Mouse (Mus musculus): ENCODE data around the gene Ofcc1. TPM values are rescaled to one million over a fixed set of nuclear protein-coding genes. Genes with fewer than 3 reads are reported as not detected.

Gene Ofcc1
- polyA plus RNA-seq (2012; rRNA removed), result not detected in 2 replicates

DNA sequence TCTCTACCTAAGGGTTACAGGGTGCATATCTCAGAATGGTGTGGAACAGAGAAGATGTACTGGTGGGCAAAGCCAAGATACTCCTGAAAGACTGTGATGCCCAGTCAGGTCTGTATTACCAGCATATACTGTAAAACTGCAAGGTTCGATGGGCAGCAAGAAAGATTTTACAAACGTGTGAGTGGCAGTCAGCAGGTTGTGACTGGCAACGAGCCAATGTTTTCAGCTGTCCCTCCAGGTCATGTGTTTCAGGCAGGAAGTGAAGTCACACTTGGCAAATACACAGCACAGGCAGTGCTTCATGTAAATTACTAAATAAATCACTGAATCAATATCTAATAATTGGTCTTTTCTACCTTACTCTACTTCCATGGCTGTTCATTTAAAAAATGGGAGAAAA is at the start of gene Ofcc1:
Gene Ofcc1, minus strand, starts transcription at position 163 of the 400 bp plus-strand sequence.
- 35% methylated on average over 3 of the region's 3 CpGs for WGBS
- no peak for DNase-seq (ENCODE audit: low read depth, low spot score)

DNA sequence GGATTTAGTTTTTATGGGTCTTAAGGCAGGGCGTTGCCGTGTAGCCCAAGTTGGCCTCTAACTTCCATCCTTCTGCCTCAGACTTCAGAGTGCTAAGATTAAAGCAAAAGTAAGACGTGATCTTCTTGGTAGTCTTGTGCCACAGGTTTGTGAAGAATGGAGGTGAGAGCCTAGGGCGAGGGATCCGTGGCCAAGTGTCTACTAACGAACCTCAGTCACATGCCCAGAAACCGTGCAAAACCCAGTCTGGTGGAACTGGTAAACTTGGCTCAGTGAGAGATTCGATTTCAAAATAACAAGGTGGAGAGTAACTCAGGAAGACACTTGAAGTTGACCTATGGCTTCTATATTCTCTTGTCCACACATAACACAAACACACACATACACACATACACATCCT is 28.9 kb upstream of the Ofcc1 start:
- no peak for DNase-seq (ENCODE audit: low read depth, low spot score)
- 87% methylated on average over 8 of the region's 8 CpGs for WGBS

DNA sequence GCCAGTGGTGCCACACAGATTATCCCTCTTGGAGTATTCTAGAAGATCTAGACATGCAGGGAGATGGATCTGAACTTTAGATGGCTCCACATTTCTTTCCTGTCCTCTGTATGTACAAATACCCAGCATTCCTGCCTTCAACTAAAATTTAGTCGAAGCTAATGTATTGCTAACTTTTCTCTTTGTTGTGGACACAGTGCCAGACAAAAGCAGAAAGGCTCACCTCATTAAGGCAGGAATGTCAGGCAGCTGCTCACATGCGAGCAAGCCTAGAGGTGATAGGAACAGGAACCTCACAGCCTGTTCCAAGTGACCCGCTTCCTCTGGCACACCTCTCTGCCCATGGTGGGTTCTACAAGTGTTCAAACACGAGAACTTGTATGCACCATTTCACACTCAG is 26.2 kb upstream of the Ofcc1 start:
- WGBS, result 58% methylated on average over 4 of the region's 4 CpGs
- DNase-seq (ENCODE audit: low read depth, low spot score), result no peak

DNA sequence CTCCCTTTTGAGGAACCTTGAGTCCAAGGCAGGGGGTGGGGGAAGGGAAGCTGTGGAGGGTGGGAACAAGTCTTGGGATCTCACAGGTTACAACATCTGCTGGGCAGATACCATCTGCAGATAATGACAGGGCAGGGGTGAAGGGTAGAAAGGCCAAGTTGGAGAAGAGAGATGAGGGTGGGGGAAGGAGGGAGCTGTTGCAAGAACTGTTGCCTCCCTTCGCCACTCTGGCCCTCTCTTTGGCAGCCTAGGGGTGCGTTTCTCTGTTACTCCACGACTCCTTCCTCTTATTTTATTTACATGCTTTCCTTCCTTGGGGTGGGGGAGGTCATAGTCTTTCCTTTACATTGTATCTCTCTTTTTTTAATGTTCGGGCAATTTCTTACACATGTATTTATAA is 23.7 kb upstream of the Ofcc1 start:
- no peak for DNase-seq (ENCODE audit: low read depth, low spot score)
- WGBS, result 71% methylated on average over 4 of the region's 4 CpGs

DNA sequence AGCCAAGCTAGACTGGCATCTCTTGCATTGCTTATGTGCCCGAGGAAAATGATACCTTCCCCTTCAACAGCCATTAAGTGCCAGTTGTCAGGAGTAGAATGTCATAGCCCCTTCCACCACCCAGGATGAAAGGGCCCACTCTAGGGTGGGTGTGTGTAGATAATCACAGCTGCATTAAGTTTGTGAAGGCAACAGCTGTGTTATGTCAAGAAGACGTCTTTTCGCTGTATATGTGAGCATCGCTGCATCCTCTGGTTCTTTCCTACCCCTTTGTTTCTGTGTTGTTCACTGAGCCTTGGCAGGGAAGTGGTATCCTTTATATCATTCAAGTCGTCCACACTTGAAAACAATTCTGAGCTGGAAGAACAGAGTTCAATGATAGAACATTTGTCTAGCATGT is 15.5 kb upstream of the Ofcc1 start:
- WGBS, result 72% methylated on average over 5 of the region's 5 CpGs

DNA sequence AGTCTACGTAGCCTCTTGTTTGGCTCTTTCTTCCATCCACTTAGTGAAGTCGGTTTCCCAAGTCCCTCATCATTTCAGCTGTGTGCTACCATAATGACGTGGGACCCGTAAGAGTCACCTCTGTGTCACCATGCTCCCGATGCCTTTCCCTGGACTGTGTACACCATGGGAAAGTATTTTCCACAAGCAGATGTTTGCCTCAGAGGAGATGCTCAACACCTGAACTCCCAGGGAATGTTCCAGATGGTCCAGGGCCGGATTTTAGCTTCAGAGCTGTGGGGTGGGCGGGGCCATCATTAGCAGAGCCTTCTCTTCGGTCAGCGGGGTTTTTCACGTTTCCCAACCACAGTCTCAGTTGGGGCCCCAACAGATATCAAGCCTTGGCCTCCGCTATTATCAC is 5.5 kb upstream of the Ofcc1 start:
- WGBS, result 81% methylated on average over 11 of the region's 11 CpGs
- no peak for DNase-seq (ENCODE audit: low read depth, low spot score)

More for the DNA sequence above, 15.5 kb upstream of the Ofcc1 start:
- DNase-seq (ENCODE audit: low read depth, low spot score), result no peak

DNA sequence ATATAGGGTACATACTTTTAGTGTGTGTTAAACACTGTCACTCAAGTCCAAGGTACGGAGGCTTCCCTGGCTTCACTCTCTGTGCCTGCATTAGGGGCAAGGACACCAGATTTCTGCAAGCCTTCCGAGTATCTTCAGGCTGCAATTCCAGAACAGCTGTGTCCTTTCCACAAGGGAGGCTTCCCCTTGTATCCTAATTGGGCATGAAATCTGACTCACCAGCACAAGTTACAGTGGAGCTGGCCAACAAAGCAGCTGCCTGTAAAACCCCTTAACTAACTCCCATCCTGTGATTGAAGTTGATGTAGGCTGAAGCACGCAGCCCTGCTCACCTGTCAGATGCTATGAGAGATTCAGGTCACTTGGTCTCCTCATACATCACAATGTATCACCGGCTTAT is 3.6 kb upstream of the Ofcc1 start:
- DNase-seq (ENCODE audit: low read depth, low spot score), result no peak
- WGBS, result 66% methylated on average over 4 of the region's 4 CpGs

DNA sequence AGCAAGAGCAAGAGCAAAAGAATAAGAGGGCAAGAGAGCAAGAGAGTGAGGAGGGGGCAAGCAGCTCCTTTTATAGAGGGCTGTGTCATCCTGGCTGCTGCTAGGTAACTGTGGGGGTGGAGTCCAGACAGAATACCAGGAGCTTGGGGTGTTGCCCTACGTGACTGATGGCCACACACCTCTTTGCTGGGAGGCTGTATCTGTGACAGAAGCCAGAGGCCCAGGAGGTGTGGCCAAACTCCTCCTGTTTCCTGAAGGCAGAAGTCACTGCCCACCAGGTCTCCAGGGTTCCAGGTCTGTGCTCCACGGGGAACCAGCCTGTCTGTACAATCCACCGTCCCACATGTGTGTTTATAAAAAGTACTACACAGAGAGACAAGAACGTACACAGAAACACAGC is 558 bp downstream of the Ofcc1 start:
- DNase-seq (ENCODE audit: low read depth, low spot score), result no peak
- 44% methylated on average over 4 of the region's 4 CpGs for WGBS

DNA sequence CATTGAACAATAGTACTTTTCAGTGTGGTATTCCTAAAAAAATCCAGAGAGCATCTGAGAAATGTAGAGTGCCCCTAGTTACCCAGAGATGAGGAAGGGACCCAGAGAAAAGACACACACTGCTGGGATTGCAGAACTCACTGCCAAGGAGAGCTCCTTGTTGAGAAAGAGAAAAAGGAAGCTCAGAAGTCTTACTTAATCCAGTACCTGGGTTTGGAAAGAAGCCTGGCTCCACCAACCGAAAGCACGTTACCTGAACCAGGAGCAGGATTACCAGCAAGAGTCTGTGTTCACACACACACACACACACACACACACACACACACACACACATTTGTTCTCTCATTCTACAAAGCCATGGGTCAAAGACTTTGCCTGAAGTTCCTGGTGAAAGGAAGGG is 14.2 kb downstream of the Ofcc1 start:
- no peak for DNase-seq (ENCODE audit: low read depth, low spot score)
- 91% methylated on average over 2 of the region's 2 CpGs for WGBS

DNA sequence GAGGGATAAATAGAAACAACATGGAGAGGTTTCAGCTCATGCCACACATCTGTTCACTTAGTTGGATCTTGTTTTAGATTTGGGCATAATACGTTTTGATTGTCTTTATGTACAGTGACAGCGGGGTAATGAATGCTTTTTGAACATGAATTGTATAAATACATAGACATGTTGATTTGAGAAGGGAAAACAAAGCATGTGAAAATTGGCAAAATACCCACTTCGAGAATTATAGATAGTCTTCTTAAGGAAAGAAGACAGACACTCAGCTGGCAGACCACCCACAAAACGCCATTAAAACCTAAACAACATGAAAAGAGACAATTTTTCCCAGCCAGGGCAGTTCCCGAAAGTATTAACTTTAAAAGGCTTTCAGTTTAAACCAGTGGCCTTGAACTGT is 37.9 kb downstream of the Ofcc1 start:
- WGBS, result 66% methylated on average over 5 of the region's 5 CpGs
- no peak for DNase-seq (ENCODE audit: low read depth, low spot score)

DNA sequence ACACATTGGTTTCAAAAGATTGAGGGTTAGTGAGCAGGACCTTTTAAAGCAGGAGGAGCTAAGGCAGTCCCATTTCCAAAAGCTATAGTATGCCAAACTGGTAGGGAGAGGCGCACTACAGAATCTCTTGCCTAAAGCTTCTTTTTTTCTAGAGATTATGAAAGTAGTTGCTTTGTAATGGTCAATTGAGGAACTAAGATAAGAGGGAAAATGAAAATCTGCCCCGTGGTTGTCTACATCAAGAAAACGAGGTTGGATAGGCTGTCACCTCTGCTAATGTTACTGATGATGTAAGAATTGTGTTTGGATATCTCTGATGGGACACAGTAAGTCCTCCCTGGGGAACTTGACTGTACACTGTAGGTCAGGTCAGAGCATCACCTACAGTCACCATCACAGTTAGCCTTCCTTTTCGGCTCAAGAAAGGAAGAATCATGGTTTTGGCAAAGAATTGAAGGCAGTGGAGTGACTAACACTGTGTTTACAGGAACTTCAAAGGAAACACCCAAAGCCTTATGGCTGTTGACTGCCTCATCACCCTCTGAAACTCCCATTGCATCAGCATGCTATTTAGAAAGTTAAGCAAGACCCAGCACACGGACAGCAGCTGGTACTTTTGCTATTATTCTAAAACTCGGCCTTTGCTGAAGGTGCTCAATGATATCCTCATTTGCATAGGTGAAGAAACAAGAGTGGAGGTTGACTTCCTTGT is 40.3 kb downstream of the Ofcc1 start:
- WGBS, result 66% methylated on average over 6 of the region's 6 CpGs
- DNase-seq (ENCODE audit: low read depth, low spot score), result no peak

DNA sequence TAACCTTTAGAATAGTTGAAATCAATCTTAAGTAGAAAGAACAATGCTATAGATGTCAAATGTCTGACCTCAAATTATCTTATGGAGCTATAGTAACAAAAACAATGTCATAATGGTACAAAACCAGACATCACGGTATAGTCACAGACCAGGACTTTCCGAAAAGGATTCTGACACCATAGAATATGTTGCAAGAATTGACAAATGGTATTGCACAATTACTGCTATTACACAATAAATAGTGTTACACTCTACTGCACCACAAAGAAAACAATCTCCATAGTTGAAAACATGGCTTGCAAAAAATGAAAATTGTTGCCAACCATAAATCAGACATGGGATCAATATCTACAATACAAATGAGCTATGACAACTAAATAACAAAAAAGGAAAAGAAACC is 43.5 kb downstream of the Ofcc1 start:
- DNase-seq (ENCODE audit: low read depth, low spot score), result no peak
- WGBS, result 88% methylated on average over 2 of the region's 2 CpGs

DNA sequence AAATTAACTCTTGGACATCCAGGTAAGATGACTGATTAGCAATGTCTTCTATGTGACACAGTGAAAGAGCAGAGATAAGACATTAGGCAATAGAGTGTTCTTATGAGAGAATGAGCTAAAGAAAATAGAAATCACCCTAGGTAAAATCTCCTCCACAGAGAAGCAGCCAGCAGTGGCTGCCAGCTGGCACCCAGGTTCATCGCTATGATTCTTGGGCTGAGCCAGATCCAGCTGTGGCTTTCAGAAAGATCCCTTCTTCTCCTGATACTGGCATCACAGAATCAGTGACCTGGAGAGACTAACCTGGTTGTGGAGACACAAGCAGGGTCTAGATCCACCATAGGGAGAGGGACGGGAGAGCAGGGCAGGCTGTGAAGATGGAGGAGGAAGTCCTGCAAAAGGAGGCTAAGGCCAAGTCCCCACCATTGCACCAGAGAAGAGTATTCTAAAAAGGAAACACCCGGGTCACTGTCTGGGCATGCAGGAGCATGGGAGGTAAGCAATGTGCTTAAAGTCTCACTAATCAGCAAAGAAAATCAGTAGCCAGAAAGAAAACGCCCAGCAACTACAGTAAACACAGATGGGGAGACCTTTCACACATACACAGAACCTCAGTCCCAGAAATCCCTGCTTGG is 46.0 kb downstream of the Ofcc1 start:
- no peak for DNase-seq (ENCODE audit: low read depth, low spot score)
- WGBS, result 71% methylated on average over 4 of the region's 4 CpGs

DNA sequence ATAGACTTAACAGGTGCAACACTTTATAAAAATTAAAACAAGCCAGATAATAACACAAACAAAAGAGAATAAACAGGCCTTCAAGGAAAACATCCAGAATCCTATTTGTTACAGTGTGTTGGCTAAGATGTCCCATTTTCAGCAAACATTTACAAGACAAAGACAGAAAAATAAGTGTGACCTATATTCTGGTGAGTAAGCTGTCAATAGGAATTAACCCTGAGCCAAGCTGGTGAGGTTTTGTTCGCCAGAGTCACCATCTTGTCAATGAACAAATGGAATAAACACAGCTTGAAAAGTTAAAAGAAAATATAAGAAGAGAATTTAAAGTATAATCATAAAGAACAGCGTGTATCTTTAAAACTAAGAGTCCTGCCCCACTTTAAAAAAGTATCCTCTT is 68.4 kb downstream of the Ofcc1 start:
- WGBS, result 70% methylated on average over 2 of the region's 2 CpGs
- DNase-seq (ENCODE audit: low read depth, low spot score), result no peak

DNA sequence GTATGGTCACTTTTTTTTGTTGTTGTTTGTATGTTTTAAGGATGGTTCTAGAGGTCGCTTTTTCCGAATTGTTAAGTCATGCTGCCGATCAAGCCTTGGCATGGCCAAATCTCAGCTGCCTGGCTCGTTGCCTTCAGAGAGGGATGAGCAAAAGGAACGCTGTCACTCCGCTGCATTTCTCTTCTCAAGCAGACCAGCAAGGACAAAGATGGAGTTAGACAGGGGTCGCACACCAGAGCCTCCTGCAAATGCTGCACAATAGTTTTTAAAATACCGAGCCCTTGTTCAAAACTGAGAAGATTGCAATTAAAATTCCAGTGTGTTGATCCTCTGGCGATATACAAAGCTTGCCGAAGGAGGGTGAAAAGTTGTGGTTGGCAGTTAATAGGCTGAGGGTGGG is 70.4 kb downstream of the Ofcc1 start:
- no peak for DNase-seq (ENCODE audit: low read depth, low spot score)
- 84% methylated on average over 10 of the region's 10 CpGs for WGBS

DNA sequence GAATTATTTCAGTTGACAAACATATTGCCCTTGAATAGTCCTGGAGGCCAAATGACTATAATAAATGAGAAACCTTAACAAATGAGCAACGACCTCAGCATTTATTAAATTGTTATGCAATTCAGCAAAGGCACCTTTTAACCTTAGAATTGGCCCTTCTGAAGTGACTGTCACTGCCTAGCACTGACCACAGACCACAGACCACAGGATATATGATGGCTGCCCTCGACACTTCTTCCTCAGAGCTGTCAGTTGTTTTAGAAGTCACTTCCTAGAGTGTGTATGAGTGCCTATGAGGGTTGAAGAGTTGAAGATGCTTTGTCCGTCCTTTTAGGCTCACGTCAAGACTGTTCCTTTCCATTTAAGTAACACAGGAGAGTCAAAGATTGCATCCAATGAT is 72.6 kb downstream of the Ofcc1 start:
- WGBS, result 69% methylated on average over 4 of the region's 4 CpGs
- no peak for DNase-seq (ENCODE audit: low read depth, low spot score)

DNA sequence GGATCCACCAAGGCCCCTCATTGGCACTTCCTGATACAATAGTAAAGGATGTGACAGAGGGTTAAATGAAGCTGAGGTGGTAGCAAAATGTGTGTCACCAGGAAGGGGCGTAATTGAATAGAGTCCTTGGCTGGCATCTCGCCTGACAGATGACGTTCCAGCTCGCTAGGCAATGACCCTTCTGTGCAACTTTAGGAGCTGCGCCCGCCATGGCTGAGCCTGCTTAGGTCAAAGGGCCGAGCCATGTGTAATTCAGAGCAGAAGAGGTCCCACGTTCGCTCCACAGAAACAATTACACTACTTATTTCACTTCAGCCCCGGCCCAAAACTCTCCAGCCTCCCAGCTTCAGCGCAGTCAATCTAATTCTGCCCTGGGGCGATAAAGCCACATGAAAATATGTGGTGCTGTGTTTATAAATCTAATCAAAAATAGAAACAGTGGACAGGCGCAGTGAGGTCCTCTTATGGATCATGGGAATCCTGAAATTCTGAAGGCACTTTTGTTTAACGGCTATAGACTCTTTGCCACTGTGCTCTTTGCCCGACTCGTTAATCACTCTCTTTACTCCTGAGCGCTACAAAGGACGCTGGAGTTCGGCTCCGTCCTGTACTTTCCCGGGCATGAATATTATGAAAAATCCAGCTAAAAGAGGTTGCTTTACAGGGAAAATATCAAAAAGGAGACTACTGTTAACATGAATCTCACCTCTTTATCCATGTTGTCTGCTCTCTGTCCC is 73.8 kb downstream of the Ofcc1 start:
- WGBS, result 77% methylated on average over 21 of the region's 21 CpGs
- DNase-seq (ENCODE audit: low read depth, low spot score), result no peak

DNA sequence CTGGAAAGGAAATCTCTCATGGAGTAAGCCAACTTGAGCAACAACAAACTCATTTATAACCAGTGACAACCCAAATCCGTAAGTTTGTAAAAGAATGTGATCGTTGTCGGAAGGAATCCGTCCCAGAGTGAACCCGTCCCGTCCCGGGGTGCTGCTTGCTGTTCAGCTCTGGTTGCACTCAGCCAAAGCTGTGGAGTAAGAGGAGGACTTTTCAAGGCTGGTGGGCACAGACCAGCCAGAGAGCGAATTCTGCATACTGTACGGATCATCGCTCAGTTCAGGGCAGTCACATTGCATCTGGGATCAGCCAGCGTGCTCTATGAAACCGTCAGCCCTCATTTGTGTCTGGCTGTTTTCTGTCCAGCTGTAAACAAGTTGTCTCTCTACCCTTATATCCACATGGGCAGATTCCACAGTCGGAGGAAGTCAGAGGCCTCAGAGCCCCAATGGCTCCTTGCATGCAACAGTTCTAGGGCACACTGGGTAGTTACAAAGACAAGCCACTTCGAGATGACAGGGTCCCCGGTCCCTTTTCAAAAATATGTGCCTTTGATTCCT is 75.9 kb downstream of the Ofcc1 start:
- no peak for DNase-seq (ENCODE audit: low read depth, low spot score)
- 64% methylated on average over 15 of the region's 15 CpGs for WGBS

DNA sequence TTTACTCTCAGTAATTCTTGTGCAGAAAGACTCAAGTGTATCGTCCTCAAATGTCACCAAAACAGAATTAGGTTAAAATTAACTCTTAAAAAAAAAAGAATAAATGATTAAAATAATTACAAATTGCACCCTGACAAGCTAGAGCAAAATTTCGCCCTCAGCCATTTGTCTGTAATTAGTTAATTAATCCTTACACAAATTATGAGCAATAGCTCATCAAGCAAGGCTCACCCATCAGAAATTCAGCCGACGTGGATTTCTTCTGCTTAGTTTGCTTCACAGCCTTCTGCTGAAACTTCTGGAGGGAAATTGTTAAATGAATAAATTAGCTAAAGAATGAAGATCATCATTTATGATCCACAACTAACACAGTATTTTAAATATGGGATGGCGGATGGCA is 80.6 kb downstream of the Ofcc1 start:
- 78% methylated on average over 5 of the region's 5 CpGs for WGBS
- DNase-seq (ENCODE audit: low read depth, low spot score), result no peak

DNA sequence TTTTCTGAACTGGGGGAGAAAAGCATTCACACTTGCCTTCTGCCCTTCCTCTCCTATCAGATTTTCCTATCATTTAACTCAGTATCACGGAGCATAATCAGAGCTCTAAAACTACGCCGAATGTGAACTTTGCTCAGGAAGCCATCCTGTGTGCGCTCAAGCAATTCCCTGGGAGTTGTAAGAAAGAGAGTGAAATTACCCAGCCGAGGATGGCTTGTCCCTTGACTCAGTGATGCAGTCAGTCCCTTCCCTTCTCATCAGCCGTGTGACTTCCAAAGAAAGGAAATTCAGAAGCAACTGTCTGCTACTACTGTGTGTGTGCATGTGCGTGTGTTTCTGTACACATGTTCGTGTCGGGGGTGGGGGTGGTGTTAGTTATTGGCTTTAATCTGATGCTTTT is 93.7 kb downstream of the Ofcc1 start:
- WGBS, result 71% methylated on average over 9 of the region's 9 CpGs
- DNase-seq (ENCODE audit: low read depth, low spot score), result no peak

Measured in large intestine, adult 2 months (tissue).